Mouse (Mus musculus): ENCODE data around the gene Gm13030. TPM values are rescaled to one million over a fixed set of nuclear protein-coding genes. Genes with fewer than 3 reads are reported as not detected.

Gm13030 gene
- polyA plus RNA-seq, 1 experiment from 2014 or later = not detected

DNA sequence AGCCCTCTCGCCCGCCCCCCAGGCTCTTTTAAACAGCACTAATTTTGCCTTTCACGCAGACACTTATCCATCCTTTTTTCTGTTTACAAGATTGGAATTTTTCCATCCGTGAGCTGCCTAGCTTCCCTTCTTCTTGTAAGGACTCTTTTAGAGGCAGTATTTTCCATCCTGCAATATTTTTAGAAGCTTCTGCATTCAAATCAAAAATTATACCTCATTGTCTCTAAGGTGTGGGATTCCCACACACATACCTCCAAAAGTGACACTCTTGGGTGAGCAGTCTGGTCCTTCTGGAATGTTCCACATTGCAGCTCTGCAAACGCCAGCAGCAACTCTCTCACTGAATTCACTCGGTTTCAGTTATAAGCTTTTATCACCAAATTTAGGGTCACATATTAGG, 20.8 kb downstream of the Gm13030 start:
- ATAC-seq = no peak
- 59% methylated on average over 6 of the region's 6 CpGs for WGBS
- no peak overlapping the region for H3K4me3 ChIP-seq (ENCODE audit: low read depth, low read length)
- TF ChIP-seq EP300 (IDR thresholded peaks at IDR 0.05) (no peak), CTCF (IDR thresholded peaks at IDR 0.05) (no peak)
- no peak overlapping the region for H3K27ac ChIP-seq (ENCODE audit: low read length)
- H3K27me3 ChIP-seq (replicated peaks; ENCODE audit: insufficient read depth, low read length) = no peaks in the 10 kb centered on the region
- no peaks in the 10 kb centered on the region for H3K36me3 ChIP-seq (ENCODE audit: insufficient read depth, low read length)
- H3K4me2 ChIP-seq (replicated peaks; ENCODE audit: low read depth, low read length) = no peak overlapping the region
- H3K9me3 ChIP-seq (ENCODE audit: low read length) = no peaks in the 10 kb centered on the region
- no peak for DNase-seq (ENCODE audit: low spot score)
- no peak overlapping the region for H3K9ac ChIP-seq (replicated peaks; ENCODE audit: low read depth)
- H3K4me1 ChIP-seq (ENCODE audit: insufficient read depth, low read depth, low read length) = no peaks in the 10 kb centered on the region

DNA sequence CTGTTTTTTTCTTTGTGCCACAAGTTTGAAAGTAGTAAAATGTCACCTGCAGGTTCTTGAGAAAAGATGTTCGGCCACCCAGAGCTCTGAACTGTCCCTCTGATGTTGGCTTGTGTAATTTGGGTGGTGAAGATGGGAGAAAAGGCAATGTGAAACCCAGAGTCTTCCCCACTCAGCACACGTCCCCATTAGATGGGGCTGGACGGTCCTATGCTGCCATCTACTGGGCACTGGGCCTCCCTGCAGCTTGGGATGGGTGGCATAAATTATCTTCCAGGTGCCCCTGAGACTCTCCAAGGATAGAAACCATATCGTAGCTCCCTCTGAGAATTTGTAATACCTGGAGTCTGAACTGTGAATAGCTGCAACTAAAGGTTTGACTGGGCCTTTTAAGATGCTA, 22.3 kb downstream of the Gm13030 start:
- under 1% methylated on average over 4 of the region's 4 CpGs for whole genome bisulfite sequencing
- H3K27ac ChIP-seq (ENCODE audit: low read length) = no peak overlapping the region
- no peak overlapping the region for H3K9ac ChIP-seq (replicated peaks; ENCODE audit: low read depth)
- peak; percentile 98 for TF ChIP-seq CTCF (IDR thresholded peaks at IDR 0.05)
- TF ChIP-seq EP300 (IDR thresholded peaks at IDR 0.05) = no peak
- no peaks in the 10 kb centered on the region for H3K4me1 ChIP-seq (ENCODE audit: insufficient read depth, low read depth, low read length)
- H3K27me3 ChIP-seq (replicated peaks; ENCODE audit: insufficient read depth, low read length) = no peaks in the 10 kb centered on the region
- H3K4me3 ChIP-seq (ENCODE audit: low read depth, low read length) = no peak overlapping the region
- DNase-seq (ENCODE audit: low spot score) = peak; percentile 78
- no peaks in the 10 kb centered on the region for H3K9me3 ChIP-seq (ENCODE audit: low read length)
- H3K36me3 ChIP-seq (ENCODE audit: insufficient read depth, low read length) = no peaks in the 10 kb centered on the region
- no peak overlapping the region for H3K4me2 ChIP-seq (replicated peaks; ENCODE audit: low read depth, low read length)
- ATAC-seq = 0 out of 2 replicates have a peak, but pooled peaks have one; percentile 25

DNA sequence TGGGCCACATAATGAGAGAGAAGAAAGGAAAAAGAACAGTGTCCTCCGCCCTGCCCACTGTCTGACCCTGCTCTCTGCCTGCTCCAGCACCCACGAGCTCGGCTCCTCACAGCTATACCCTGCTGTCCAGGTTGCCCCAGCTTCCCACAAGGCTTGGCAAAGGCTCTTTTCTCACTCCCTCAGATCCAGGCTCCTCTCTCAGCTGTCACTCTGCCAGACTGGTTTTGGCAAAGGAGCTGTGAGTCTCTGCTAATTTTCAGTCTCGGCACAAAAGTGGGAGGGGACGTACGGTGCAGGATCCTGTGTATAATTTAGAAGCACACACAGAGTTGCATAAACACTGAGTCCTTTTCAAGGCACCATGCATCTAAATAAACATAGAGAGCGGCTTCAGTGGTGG, 32.4 kb downstream of the Gm13030 start:
- no peaks in the 10 kb centered on the region for H3K9me3 ChIP-seq (ENCODE audit: low read length)
- no peak overlapping the region for H3K4me3 ChIP-seq (ENCODE audit: low read depth, low read length)
- no peaks in the 10 kb centered on the region for H3K4me1 ChIP-seq (ENCODE audit: insufficient read depth, low read depth, low read length)
- TF ChIP-seq EP300 (IDR thresholded peaks at IDR 0.05) (no peak), CTCF (IDR thresholded peaks at IDR 0.05) (no peak)
- H3K4me2 ChIP-seq (replicated peaks; ENCODE audit: low read depth, low read length) = no peak overlapping the region
- peak; percentile 24 for DNase-seq (ENCODE audit: low spot score)
- 58% methylated on average over 7 of the region's 7 CpGs for WGBS
- ATAC-seq = 0 out of 2 replicates have a peak, but pooled peaks have one; percentile 28
- no peaks in the 10 kb centered on the region for H3K36me3 ChIP-seq (ENCODE audit: insufficient read depth, low read length)
- H3K27ac ChIP-seq (ENCODE audit: low read length) = no peak overlapping the region
- H3K27me3 ChIP-seq (replicated peaks; ENCODE audit: insufficient read depth, low read length) = no peaks in the 10 kb centered on the region
- no peak overlapping the region for H3K9ac ChIP-seq (replicated peaks; ENCODE audit: low read depth)

DNA sequence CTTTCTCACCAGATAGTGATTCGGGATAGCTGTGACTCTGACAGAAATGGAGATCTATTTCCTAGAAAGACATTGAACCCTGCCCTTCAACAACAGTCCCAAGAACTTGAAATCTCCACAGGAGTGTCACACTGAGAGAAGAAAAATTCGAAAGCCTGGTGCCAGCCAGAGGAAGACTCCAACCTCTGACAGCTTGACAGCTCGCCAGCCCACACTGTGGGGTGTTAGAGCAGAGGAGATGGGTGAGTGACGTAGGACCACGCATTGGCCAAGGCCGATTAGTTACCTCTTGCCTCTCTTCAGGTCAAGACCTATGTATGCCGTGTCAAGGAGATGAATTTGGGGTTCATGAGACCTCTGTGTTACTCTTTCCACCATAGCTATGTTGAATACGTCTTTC, 33.0 kb downstream of the Gm13030 start:
- DNase-seq (ENCODE audit: low spot score) = no peak
- H3K36me3 ChIP-seq (ENCODE audit: insufficient read depth, low read length) = no peaks in the 10 kb centered on the region
- H3K9me3 ChIP-seq (ENCODE audit: low read length) = no peaks in the 10 kb centered on the region
- ATAC-seq = no peak
- no peak overlapping the region for H3K27ac ChIP-seq (ENCODE audit: low read length)
- H3K4me2 ChIP-seq (replicated peaks; ENCODE audit: low read depth, low read length) = no peak overlapping the region
- H3K4me3 ChIP-seq (ENCODE audit: low read depth, low read length) = no peak overlapping the region
- WGBS = 61% methylated on average over 8 of the region's 8 CpGs
- no peak overlapping the region for H3K9ac ChIP-seq (replicated peaks; ENCODE audit: low read depth)
- no peak for TF ChIP-seq CTCF (IDR thresholded peaks at IDR 0.05)
- no peaks in the 10 kb centered on the region for H3K27me3 ChIP-seq (replicated peaks; ENCODE audit: insufficient read depth, low read length)
- no peaks in the 10 kb centered on the region for H3K4me1 ChIP-seq (ENCODE audit: insufficient read depth, low read depth, low read length)

DNA sequence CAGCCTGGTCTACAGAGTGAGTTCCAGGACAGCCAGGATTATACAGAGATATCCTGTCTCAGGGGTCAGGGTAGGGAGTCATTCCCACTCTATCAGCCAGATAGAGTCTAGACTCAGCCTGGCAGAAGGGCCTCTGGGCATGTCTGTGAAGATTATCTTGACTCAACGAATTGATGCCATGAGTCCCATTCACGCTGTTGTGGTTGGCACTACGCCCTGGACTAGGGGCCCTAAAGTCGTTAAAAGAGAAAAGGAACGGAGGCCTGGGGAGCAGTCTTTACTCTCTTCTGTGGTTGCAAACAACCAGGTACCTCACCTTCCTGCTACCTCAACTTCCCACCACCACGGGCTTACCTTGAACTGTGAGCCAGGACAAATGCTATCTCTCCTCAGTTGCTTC, 34.0 kb downstream of the Gm13030 start:
- TF ChIP-seq CTCF (IDR thresholded peaks at IDR 0.05) = no peak
- TF ChIP-seq EP300 (IDR thresholded peaks at IDR 0.05) = no peak

DNA sequence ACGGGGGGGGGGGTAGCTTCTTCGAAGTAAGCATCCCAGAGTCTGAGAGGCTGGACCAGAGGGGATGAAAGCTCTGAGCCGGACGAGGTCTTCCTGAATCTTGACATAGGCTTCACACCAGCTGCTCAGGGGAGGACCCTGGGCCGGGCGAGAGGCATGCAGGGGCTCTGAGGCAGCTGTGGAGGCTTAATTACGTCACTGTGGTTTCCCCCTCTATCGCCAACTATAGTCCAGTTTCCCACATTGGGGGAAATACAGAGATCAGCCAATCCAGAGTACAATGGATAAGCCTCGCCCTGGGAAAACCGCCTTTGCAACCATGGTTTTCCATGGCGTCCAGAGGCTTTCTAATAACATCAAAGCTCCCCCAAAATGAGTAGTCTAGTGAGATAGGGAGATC, 46.6 kb downstream of the Gm13030 start:
- no peak for DNase-seq (ENCODE audit: low spot score)
- H3K27ac ChIP-seq (ENCODE audit: low read length) = no peak overlapping the region
- 38% methylated on average over 11 of the region's 11 CpGs for WGBS
- no peaks in the 10 kb centered on the region for H3K36me3 ChIP-seq (ENCODE audit: insufficient read depth, low read length)
- TF ChIP-seq EP300 (IDR thresholded peaks at IDR 0.05) (no peak), CTCF (IDR thresholded peaks at IDR 0.05) (no peak)
- H3K9me3 ChIP-seq (ENCODE audit: low read length) = no peaks in the 10 kb centered on the region
- H3K4me1 ChIP-seq (ENCODE audit: insufficient read depth, low read depth, low read length) = no peaks in the 10 kb centered on the region
- no peak overlapping the region for H3K4me3 ChIP-seq (ENCODE audit: low read depth, low read length)
- ATAC-seq = no peak
- H3K9ac ChIP-seq (replicated peaks; ENCODE audit: low read depth) = no peak overlapping the region
- H3K27me3 ChIP-seq (replicated peaks; ENCODE audit: insufficient read depth, low read length) = 0 out of 2 replicates have a peak, but pooled peaks cover under 1% of the 10 kb centered on the region
- no peak overlapping the region for H3K4me2 ChIP-seq (replicated peaks; ENCODE audit: low read depth, low read length)

More for the DNA sequence above, 34.0 kb downstream of the Gm13030 start:
- Histone ChIP-seq H3K9me3 (ENCODE audit: low read length) (no peaks in the 10 kb centered on the region), H3K4me3 (ENCODE audit: low read depth, low read length) (no peak overlapping the region), H3K36me3 (ENCODE audit: insufficient read depth, low read length) (no peaks in the 10 kb centered on the region), H3K27ac (ENCODE audit: low read length) (no peak overlapping the region), H3K9ac (replicated peaks; ENCODE audit: low read depth) (no peak overlapping the region), H3K4me2 (replicated peaks; ENCODE audit: low read depth, low read length) (no peak overlapping the region), H3K27me3 (replicated peaks; ENCODE audit: insufficient read depth, low read length) (no peaks in the 10 kb centered on the region), H3K4me1 (ENCODE audit: insufficient read depth, low read depth, low read length) (no peaks in the 10 kb centered on the region)
- WGBS = 73% methylated on average over 6 of the region's 6 CpGs
- DNase-seq (ENCODE audit: low spot score) (no peak), ATAC-seq (no peak)

Measured in lung, postnatal 0 days (tissue).